Mouse (Mus musculus) limb, embryonic 11.5 days (tissue): Measurements from ENCODE around the gene Cux1. TPM values are rescaled to one million over a fixed set of nuclear protein-coding genes. Genes with fewer than 3 reads are reported as not detected.
A peak's percentile ranks its signal among the peaks of the same experiment; 100 is the strongest.
"Not testable (repeated sequence)": the region's sequence is repeated elsewhere in the genome, so short reads cannot be mapped to it uniquely, and the experiment has no call there.

ENCODE experiments used
- ATAC-seq: fragments of 200-750 bp; cut with Nextera tagmentation; 2 replicates; pipeline ENCODE4 v1.8.0; 2017; ENCODE audit warnings: low read depth; ENCODE audit not compliant: insufficient number of reproducible peaks, low FRiP score, low TSS enrichment
- DNase-seq: peaks from one replicate; pipeline ENCODE4 v3.0.0-alpha.2; 2015; ENCODE audit warnings: low spot score
- H3K27ac ChIP-seq: fragments of 300-500 bp; sonication (generic); replicated peaks from 2 replicates; pipeline ENCODE4 v1.5.1; 2014; ENCODE audit warnings: low read depth, mild to moderate bottlenecking, low read length
- H3K27me3 ChIP-seq: fragments of 300-500 bp; sonication (generic); 2 replicates; pipeline ENCODE4 v1.6.1; 2014; ENCODE audit warnings: mild to moderate bottlenecking, low read length, mixed read lengths; ENCODE audit not compliant: control insufficient read depth, insufficient read depth
- H3K36me3 ChIP-seq: fragments of 300-500 bp; sonication (generic); 2 replicates; pipeline ENCODE4 v1.6.1; 2014; ENCODE audit warnings: mild to moderate bottlenecking, low read length, moderate library complexity, mixed read lengths; ENCODE audit not compliant: control insufficient read depth, insufficient read depth
- H3K4me1 ChIP-seq: fragments of 300-500 bp; sonication (generic); 2 replicates; pipeline ENCODE4 v1.6.1; 2014; ENCODE audit warnings: low read length, mixed read lengths; ENCODE audit not compliant: control insufficient read depth, insufficient read depth
- H3K4me2 ChIP-seq: fragments of 300-500 bp; sonication (generic); 2 replicates; pipeline ENCODE4 v1.6.1; 2014; ENCODE audit warnings: low read depth, mild to moderate bottlenecking, moderate library complexity; ENCODE audit not compliant: severe bottlenecking
- H3K4me3 ChIP-seq: fragments of 300-500 bp; sonication (generic); 2 replicates; pipeline ENCODE4 v1.5.1; 2014; ENCODE audit warnings: low read depth, low read length
- H3K9ac ChIP-seq: fragments of 300-500 bp; sonication (generic); 2 replicates; pipeline ENCODE4 v1.6.1; 2014; ENCODE audit warnings: mild to moderate bottlenecking, low read length
- H3K9me3 ChIP-seq: fragments of 300-500 bp; sonication (generic); 2 replicates; pipeline ENCODE4 v1.6.1; 2016; ENCODE audit warnings: low read length; ENCODE audit not compliant: control insufficient read depth
- WGBS: fragments of 180-500 bp; shearing (Covaris S2); extraction: QIAGEN DNeasy Blood & Tissue Kit; methylation state at CpG from one replicate; pipeline ENCODE4 v1.1.7; 2014; 5-methylcytosine and 5-hydroxymethylcytosine counted together
- polyA plus RNA-seq: library from polyadenylated mRNA; unstranded; fragments of >200 nt; fragmentation: Nextera tagmentation; extraction: Ambion mirVana; gene quantifications from 2 replicates; pipeline ENCODE4 v1.2.1, GENCODE M21; 2014

Gene Cux1
- polyA plus RNA-seq, 1 experiment from 2014 or later, result 65.6 TPM

DNA sequence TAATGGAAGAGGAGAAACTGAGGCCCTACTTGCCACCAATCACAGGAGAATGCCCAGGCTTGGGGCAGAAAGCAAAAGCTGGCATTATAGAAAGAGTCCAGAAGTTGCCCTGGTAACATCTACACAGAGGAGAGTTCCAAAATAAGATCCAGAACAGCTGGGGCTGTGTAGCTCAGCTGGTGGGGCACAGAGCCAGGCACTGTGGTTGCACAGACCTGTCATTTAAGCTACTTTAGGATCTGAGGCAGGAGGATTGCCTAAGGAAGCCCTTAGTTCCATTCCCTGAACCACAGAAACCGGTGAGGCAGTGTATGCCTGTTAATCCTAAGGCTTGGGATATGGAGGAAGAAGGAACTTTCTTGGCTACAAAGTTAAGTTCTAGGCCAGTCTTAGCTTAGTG lies 92.1 kb downstream of the Cux1 start:
- Histone ChIP-seq H3K27me3 (no peaks in the 10 kb centered on the region), H3K9ac (no peak overlapping the region), H3K9me3 (no peaks in the 10 kb centered on the region), H3K27ac (no peak overlapping the region), H3K4me3 (no peak overlapping the region), H3K36me3 (no peaks in the 10 kb centered on the region), H3K4me2 (no peak overlapping the region), H3K4me1 (no peaks in the 10 kb centered on the region)
- no peak for DNase-seq
- ATAC-seq, result no peak
- WGBS, result 94% methylated on average over 1 of the region's 1 CpGs

DNA sequence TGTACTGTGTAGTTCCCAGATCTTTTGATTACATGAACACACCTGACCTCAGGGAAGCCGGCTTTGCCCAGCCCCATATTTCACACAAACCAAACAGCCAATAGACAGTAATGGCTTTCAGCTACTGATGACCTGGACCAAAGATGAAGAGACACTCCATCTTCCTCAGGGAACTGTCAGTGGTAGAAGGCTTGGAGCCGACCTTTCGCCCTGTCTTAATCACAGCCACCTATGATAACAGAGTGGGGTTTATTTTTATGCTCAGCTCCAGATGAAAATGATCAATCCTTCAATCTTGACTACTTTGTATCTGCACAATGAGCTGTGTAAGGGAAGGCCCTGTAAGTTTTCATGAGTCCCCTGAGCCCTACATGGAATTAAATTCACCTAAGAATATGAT lies 93.2 kb downstream of the Cux1 start:
- Histone ChIP-seq H3K4me2 (no peak overlapping the region), H3K36me3 (no peaks in the 10 kb centered on the region), H3K27me3 (no peaks in the 10 kb centered on the region), H3K9me3 (no peaks in the 10 kb centered on the region), H3K9ac (no peak overlapping the region), H3K4me1 (no peaks in the 10 kb centered on the region), H3K4me3 (no peak overlapping the region), H3K27ac (no peak overlapping the region)
- WGBS, result 50% methylated on average over 3 of the region's 3 CpGs
- DNase-seq (no peak), ATAC-seq (no peak)

DNA sequence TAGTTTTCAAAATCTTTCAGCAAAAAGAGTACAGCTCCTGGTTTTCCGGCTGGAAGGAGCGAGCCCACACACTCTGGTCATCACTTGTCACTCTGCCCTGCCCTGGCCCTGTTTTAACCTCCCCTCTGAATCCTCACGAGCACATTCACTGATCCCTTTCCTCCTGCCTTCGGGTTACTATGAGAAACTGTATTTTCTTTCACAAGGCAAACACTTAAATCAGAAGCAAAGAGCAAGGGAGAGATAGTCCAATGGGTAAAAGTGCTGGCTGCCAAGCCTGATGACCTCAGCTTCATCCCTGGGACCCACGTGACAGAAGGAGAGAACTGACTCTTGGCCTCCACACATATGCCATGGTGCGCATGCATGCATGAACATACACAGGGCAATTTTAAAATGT lies 94.0 kb downstream of the Cux1 start:
- ATAC-seq (no peak), DNase-seq (no peak)
- H3K9me3 ChIP-seq, result no peaks in the 10 kb centered on the region
- no peak overlapping the region for H3K9ac ChIP-seq
- no peak overlapping the region for H3K4me3 ChIP-seq
- no peak overlapping the region for H3K27ac ChIP-seq
- H3K36me3 ChIP-seq, result no peaks in the 10 kb centered on the region
- no peaks in the 10 kb centered on the region for H3K27me3 ChIP-seq
- no peak overlapping the region for H3K4me2 ChIP-seq
- H3K4me1 ChIP-seq, result no peaks in the 10 kb centered on the region; the same call in 1 of the 2 replicates
- WGBS, result 49% methylated on average over 6 of the region's 6 CpGs

DNA sequence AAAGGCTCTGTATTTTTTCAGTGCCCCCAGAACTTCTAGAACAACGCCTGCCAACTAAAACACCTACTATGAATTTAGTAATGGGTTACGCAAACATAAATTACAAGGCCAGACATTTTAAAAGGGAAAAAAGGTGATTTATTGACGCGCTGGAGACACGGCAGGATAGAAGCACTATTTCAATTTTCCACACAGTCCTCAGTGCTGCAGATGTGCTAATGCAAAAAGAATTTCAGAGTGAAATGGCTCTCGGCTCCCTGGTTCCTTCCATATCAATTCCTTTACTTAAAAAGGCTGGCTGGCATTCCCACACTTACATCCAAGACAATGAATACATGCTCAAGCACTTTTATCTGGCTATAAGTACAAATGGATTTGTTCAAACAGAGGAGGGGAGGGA lies 94.4 kb downstream of the Cux1 start:
- ATAC-seq (no peak), DNase-seq (no peak)
- no peaks in the 10 kb centered on the region for H3K36me3 ChIP-seq
- H3K27ac ChIP-seq, result no peak overlapping the region
- H3K9ac ChIP-seq, result no peak overlapping the region
- H3K4me3 ChIP-seq, result no peak overlapping the region
- 56% methylated on average over 6 of the region's 6 CpGs for WGBS
- H3K27me3 ChIP-seq, result no peaks in the 10 kb centered on the region
- no peak overlapping the region for H3K4me2 ChIP-seq
- H3K9me3 ChIP-seq, result no peaks in the 10 kb centered on the region
- peaks cover 4% of the 10 kb centered on the region for H3K4me1 ChIP-seq

DNA sequence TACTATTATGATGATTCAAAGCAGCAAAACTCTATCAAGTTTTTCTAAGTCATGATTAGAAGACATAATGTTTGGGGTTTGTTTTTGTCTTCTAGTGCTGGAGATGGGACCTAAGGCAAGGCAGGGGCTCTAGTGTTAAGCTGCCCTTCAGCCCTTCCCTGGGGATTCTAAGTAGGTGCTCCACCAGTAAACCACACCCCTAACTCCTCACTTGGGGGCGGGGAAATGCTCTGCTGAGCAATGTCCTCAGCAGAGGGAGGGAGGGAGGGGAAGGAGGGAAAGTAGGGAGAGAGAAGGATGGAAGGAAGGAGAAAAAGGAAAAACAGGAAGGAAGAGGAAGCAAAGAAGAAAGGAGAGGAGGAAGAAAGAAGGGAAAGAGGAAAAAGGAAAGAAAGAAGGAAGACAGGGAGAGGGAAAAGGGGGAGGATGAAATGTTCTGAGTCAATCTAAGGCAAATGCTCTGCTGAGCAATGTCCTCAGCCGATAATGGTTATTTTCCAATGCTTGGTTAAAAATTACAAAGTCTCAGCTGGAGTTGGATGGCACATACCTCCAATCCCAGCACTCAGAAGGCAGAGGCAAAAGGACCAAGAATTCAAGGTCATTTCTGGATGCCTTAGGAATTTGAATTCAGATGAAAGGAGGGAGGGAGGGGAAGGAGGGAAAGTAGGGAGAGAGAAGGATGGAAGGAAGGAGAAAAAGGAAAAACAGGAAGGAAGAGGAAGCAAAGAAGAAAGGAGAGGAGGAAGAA lies 96.1 kb downstream of the Cux1 start:
- peaks cover 11% of the 10 kb centered on the region for H3K4me1 ChIP-seq
- not testable (repeated sequence) for DNase-seq, H3K36me3 ChIP-seq, H3K9me3 ChIP-seq, H3K4me3 ChIP-seq, ATAC-seq, H3K27me3 ChIP-seq, H3K27ac ChIP-seq, H3K9ac ChIP-seq, H3K4me2 ChIP-seq
- 58% methylated on average over 2 of the region's 2 CpGs for WGBS

DNA sequence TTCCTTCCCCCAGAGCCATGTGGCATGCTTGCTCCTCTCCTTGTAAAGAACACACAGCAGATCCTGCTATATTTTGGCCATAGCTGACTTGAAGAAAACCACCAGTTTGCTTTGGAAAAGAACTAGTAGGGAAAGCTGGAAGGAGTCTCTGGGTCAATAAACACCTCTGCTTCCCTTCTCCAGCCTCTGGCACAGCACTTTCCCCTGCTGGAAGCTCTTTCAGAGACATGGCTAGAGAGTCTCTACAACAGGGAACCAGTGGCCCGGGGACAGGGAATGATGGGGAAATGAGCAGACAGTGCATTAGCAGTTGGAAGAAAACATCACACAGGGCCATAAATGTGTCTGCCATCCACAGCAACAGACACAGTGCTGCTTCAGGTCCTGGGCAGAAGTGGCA lies 98.0 kb downstream of the Cux1 start:
- H3K27ac ChIP-seq, result no peak overlapping the region
- WGBS, result 25% methylated on average over 1 of the region's 1 CpGs

DNA sequence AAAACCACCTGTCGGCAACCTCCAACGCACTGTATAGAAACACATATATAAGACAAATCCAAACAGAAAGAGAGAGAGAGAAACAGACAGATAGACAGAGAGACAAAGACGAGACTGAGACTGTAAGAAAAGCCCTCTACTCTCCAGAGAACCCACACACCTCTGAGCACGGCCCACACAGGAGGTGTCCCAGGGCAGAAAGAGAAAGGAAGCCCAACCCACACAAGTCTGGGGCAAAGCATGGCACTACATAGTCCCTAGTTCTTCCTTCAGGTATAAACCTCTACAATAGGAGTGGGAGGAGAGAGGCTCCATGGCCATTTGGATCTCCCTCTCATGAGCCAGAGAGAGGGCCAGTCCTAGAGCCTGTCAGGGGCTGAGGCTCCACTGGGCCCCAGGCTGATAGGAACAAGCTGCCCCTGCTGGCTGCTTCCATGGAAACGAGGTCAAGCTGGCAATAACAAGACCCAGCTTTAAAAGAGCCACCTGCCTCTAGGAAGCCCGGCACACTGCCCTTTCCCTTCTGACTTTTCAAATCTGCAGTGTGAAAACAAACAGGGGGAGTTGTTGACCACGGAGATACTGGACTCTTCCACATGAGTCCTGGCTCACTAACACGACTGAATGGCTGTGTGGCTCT lies 99.8 kb downstream of the Cux1 start:
- ATAC-seq, result no peak
- 21% methylated on average over 6 of the region's 8 CpGs for WGBS

More for the DNA sequence above, 98.0 kb downstream of the Cux1 start:
- DNase-seq (no peak), ATAC-seq (no peak)
- Histone ChIP-seq H3K4me1 (peaks cover 21% of the 10 kb centered on the region), H3K36me3 (no peaks in the 10 kb centered on the region), H3K4me3 (no peak overlapping the region), H3K4me2 (no peak overlapping the region), H3K9ac (no peak overlapping the region), H3K27me3 (no peaks in the 10 kb centered on the region), H3K9me3 (no peaks in the 10 kb centered on the region)

DNA sequence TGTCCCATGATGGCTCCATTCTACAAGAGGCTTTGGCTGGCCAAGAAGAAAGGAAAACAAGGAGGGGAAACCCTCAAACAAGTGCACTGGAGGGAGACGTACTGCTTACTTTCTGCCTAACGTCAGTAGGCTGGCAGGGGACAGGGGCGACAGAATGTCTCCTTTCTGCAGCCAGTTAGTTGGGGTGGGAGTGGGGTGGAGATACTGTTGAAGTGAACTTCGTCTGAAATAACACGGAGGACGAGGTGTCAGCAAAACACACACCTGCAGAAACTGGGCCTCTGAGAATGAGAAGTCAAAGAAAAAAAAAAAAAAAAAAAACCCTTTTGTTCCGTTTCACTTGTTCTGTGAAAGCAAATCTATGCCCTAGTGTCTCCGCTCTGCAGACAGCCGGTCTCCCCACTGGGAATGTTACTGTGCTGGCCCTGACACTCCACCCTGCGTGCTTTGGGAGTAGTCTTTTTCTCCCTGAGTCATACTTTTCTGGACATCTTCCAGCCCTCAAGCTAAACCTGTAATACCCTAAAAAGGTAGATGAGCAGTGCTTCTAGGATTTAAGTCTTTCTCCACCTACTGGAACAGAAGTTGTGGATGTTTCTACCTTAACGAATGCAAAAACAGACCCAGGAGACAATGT lies 101.4 kb downstream of the Cux1 start:
- DNase-seq, result no peak
- H3K27ac ChIP-seq, result no peak overlapping the region
- H3K9me3 ChIP-seq, result no peaks in the 10 kb centered on the region
- H3K9ac ChIP-seq, result no peak overlapping the region
- 68% methylated on average over 11 of the region's 11 CpGs for WGBS
- H3K4me3 ChIP-seq, result no peak overlapping the region
- H3K36me3 ChIP-seq, result no peaks in the 10 kb centered on the region
- H3K27me3 ChIP-seq, result no peaks in the 10 kb centered on the region
- peaks cover 21% of the 10 kb centered on the region for H3K4me1 ChIP-seq
- no peak overlapping the region for H3K4me2 ChIP-seq
- ATAC-seq, result no peak

More for the DNA sequence above, 99.8 kb downstream of the Cux1 start:
- Histone ChIP-seq H3K4me3 (no peak overlapping the region), H3K27ac (no peak overlapping the region), H3K4me2 (no peak overlapping the region), H3K36me3 (no peaks in the 10 kb centered on the region), H3K4me1 (peaks cover 21% of the 10 kb centered on the region), H3K9ac (no peak overlapping the region), H3K9me3 (no peaks in the 10 kb centered on the region), H3K27me3 (no peaks in the 10 kb centered on the region)
- peak; percentile 80 for DNase-seq
